Mouse (Mus musculus) left cerebral cortex, postnatal 25 days (tissue): Measurements from ENCODE around the gene Eif4ebp2. TPM values are rescaled to one million over a fixed set of nuclear protein-coding genes. Genes with fewer than 3 reads are reported as not detected.
"Not testable (repeated sequence)": the region's sequence is repeated elsewhere in the genome, so short reads cannot be mapped to it uniquely, and the experiment has no call there.

Experiments
- DNase-seq, 2 experiments: peaks; one replicate each; pipeline ENCODE4 v3.0.0; 2022; ENCODE audit warnings: low spot score in 2 of 2, mixed read lengths in 1 of 2
- intact Hi-C: fragments of 180-260 bp; cut with DNase I; formaldehyde crosslinking; loops from one replicate; pipeline ENCODE4 v1.15.1; 2025
- total RNA-seq, 2 experiments: library from RNA; stranded (reverse); gene quantifications; 2 replicates each; pipeline ENCODE4 v1.2.3; 2021

Eif4ebp2 gene
- total RNA-seq, 2 experiments from 2014 or later, result 47.7 to 51.4 TPM

DNA sequence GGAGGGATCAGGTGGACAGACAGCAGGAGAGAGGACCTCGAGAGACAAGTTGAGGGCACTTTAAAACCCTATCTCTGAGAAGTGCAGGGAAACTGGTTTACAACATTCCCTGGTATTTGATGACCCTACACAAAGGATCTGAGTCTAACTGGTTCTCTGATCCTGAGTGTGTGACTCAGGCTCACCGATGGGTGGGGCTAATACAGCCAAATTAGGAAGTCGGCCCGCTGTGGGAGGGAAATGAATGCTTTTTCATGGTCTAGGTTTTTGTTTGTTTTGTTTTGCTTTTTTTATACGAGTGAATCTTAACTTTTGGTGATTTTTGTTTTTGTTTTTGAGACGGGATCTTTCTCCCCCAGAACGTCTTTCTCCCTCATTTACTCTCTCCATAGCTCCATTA is 16.4 kb upstream of the Eif4ebp2 start:
- intact Hi-C loops, result no loop called here
- no peak for DNase-seq

DNA sequence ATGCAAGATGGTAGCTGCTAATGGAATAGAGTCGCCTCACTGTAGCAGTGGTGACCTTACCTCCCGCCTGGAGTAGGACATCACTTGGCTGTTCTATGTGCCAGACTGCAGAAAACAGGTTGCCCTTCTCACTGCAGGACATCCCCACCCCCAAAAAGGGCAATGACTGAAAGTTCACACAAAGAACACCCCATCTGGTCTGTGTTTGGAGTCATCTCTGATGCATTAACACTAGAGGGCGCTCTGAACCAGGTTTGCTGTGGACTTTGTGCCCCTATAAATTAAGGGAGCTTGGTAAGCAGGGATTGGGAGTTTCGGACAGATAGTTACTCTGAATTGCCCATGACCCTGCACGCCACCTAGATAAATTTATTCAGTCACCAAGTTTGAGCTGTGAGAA is 14.4 kb upstream of the Eif4ebp2 start:
- no peak for DNase-seq
- intact Hi-C loops, result no loop called here

DNA sequence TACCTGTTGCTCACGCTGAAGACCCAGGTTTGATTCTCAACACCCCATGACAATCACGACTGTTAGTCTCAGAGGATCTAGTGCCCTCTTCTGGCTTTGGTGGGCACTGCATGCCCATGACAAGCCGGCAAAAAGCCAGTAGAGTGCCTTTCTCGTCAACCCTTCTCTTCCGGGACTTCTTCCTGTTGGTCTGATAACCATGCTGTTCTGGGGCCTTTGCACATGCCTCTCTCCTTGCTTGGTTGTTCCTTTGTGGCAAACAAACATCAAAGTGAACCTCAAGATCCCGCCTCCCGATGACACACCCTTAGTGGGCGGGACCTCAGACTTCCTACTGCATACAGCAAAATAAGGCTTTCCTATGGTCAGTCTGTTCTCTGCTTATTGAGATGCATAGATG is 13.8 kb upstream of the Eif4ebp2 start:
- intact Hi-C loops, result no loop called here
- DNase-seq, result no peak

DNA sequence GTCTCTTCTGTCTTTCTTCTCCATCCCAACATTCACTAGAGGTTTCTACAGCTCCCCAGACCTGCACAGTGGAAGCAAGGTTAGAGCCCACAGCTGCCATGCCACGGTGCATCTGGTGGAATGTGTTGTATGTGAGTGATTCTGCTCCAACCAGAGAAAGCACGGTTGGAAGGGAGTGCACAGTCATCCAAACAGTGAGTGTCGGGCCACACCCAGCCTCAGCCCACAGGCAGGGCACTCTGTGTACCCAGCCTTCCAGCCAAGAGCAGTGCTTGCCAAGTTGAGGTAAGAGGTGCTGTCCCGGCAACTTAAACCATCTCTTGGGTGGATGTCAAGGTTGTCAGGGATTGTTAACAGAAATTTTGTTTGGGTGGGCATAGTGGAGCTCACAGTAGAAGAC is 12.5 kb upstream of the Eif4ebp2 start:
- intact Hi-C loops, result no loop called here
- DNase-seq, result no peak

DNA sequence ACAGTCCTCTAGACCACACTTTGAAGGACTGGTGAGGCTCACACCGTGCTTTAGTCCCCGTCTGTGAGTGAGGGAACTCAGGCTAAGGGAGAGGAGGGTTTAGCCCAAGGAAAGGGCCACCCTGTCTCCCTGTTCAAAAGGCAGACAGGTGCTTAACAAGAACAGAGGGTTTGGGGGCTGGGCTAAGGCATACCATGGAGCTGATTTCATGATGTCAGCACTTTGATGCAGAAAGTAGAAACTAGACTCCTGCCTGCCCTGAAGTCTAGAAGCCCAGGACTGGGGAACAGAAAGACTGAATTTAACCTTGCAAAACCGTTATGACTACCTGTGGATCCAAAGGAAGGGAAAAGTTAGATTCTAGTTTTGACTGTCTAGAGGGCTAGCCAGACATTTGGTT is 4.7 kb upstream of the Eif4ebp2 start:
- intact Hi-C loops, result no loop called here
- DNase-seq, result no peak

DNA sequence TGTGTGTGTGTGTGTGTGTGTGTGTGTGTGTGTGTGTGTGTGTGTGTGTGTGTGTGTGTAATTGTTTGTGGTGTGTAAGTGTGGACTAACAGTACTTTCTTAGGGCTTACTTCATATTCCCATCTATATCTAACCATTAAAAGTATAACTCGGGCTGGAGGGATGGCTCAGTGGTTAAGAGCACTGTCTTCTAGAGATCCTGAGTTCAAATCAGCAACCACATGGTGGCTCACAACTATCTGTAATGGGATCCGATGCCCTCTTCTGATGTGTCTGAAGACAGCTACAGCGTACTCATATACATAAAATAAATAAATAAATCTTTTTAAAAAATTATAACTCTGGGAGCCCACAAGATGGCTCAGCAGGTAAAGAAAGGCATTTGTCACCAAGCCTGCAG is 710 bp upstream of the Eif4ebp2 start:
- DNase-seq, intact Hi-C loops: not testable (repeated sequence)

DNA sequence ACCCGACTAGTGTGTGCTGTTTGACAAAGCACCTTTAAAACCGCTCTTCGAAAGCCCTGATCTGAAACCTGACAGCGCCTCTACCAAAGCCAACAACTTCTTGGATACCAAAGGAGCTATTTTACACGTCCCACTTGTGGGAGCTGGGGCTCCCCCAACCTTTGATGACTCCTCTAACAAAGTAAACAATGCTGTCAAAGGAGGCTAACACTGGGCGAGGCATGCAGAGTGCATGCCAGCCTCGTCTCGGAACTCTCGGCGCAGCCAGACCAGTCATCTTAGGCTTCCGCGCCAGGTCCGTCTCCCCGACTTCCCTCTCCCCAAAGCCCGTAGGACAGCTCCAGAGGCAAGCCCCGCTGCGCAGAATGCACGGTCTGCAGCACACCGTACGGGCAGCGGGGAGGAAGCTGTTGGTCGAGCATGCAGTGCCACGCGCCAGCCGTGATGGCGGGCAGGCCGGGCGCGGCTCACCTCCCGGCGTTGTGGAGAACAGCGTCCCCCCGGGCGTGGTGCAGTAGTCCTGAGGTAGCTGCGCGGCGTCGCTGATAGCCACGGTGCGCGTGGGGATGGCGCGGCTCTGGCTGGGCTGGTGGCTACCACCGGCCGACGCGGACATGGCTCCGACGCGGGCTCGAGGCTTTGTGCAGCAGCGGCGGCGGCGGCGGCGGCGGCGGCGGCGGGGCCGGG is 387 bp downstream of the Eif4ebp2 start:
- intact Hi-C loops, result no loop called here
- peak; percentile 24 to 54 for DNase-seq

DNA sequence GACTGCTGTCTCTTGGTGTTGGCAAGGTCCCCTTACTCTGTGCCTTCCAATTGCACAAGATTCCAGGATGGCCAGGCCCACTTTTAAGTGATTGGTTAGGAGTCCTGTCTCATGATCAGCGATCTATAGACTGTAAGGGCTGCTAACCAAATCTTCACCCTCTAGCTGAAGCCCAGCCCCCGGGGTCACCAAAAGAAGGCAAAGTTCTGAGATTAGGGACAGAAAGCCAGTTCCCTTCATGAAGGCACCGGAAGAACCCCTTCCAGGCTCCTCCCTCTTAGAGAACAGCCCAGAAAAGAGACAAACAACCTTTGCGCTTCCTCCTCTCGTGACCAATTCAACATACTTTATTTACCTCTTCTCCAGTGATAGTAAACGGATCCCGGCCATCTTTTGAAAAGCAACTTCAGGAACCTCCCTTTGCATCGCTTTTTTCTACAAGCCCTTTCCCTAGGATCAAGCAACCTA is 964 bp downstream of the Eif4ebp2 start:
- peak in 1 of 2 experiments; percentile 8 for DNase-seq
- intact Hi-C loops, result no loop called here

DNA sequence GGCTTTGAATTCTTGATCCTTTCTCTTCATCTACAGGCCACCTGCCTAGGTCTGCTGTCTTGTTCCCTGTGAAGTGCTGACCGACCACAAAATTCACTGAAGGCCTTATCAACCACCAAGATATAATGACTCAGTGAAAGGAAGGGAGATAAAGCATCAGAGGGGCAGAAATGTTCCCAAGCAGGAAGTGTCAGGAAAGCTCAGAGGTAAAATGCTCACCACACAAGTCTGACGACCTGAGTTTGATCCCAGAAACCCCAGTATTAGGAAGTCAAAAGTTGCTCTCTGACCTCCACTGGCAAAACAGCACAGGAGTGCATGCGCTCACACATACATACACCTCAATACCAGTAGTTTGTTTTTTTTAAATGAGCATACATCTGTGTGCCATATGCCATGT is 3.6 kb downstream of the Eif4ebp2 start:
- intact Hi-C loops, result no loop called here
- no peak for DNase-seq

DNA sequence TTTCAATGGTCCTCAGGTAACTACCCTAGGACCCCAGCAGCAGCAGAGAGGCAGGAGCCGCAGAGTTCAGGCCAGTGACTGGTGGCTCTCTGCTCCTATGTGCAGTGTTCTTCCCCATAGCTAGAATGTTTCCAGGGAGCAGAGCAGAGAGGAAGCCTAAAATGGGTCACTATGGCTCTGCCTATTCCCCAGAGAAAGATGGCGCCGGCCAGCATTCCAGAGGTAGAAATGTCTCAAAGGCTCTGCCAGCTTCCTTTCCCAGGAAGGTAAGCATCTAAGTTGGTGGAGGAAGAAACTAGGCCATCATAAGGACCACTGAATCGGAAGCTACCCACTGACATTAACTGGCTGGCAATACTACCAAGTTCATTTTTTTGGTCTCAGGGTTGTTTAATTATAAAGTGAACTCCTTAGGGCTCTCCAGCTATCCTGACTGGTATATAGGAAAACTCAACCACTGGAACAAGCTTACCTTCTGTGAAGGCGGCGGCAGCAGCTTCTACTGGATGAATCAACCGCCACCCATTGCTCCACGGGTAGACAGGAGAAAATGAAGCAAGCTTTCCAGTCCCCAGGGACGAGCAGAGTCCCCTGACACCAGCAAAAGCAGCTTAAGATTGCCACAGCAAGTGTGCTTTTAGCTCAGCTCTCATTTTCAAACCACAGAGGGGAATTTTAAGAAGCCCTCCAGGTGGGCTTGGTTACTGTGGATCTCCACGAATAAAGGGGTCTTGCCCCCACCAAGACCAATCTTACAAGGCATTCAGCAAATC is 4.7 kb downstream of the Eif4ebp2 start:
- DNase-seq, result no peak
- intact Hi-C loops, result no loop called here

DNA sequence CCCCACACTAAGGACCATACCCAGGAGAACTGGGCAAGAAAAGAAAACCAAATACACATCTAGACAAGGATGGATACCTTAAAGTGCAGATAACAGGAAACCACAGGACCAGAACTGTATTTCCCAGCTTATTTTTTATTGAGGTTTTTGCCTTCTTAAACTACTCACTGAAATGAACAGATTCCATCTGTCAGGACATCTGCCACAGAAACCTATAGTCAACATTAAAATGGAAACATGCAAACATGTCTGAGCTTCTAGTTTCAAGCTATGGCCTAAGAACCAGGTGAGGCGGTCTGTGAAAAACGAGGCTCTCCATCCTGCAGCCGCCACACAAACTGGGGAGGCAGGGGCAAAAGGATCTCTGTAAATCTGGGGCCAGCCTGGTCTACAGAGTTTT is 7.4 kb downstream of the Eif4ebp2 start:
- DNase-seq, result peak in 1 of 2 experiments; percentile 72
- intact Hi-C loops, result no loop called here

DNA sequence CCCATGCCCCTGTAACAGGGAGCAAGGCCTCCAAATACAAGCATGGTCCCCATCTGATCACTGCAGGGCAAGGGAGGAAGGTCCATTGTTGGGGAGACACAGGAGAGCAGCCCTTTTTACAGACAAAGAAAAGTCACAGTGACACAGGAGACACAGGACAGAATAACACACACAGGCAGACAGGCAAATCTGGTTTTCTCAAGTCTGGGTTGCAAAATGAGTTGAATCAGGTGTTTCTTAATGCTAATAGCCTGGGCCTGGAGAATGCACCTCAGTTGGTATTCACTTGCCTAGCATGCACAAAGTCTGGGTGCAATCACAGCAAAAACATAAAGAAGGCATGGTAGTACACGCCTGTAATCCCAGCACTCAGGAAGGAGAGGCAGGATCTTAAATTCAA is 8.6 kb downstream of the Eif4ebp2 start:
- DNase-seq, result no peak
- intact Hi-C loops, result no loop called here

DNA sequence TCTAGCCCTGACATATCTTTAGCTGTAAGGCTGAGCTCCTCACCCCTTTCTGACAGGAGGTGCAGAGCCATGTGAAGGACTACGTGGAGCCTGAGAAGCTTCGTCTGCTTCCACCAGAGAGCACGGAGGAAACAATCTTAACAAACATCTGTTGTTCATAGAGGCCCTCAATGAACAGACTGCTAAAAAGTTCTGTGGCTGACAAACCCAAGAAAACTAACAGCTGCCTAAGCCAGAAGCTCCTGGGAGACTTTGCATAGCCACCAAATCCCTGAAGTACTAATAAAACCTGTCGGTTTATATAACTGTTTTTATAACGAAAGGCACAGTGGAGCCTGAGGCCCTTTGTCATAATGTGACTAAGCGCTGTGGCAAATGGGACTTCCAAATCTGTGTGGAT is 9.0 kb downstream of the Eif4ebp2 start:
- intact Hi-C loops, result no loop called here
- no peak for DNase-seq

DNA sequence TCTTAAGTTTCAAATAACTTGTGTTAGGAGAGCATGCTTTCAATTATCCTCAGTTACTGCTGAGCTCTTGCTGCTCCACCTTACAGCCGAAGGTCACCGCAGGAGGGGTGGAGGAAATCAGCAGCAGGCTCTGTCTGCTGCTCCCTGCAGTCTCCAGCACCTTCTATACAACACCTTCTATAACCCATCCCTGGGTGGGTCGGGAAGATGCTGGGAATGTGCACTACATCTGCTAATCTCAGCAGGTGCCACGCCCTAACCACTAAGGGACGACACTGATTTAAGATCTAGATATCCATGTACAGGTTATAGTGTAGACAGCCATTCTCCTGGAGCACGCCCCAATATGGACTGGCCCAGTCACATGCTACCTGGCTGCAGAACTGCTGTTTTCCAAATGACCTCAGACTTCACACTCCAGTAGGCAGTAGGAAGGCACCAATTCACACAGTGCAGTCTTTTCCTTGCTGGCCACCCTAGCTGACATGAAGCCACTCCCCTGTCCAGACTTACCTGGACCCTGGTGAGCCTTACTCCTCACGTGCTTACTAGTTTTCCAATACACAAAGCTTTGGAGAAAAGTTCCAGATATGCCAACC is 12.2 kb downstream of the Eif4ebp2 start:
- intact Hi-C loops, result no loop called here
- no peak for DNase-seq

DNA sequence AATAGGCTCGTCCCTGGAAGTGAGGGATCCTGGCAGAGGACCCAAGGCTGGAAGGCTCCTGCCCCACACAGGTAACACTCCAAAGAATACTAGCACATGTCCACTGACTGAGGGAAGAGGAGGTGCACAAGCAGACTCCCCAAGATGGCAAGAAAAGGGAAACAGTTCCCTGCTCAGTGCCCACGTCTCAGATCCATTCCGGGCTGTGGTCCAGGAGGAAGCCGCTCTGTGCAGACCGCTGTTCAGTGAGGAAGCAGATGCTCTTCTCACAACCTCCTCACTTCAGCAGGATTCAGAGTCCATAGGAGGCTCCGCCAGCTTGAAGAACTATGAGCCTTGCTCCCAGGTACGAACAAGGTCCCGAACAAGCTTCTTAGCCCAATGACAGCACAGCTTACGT is 21.1 kb downstream of the Eif4ebp2 start:
- intact Hi-C loops, result no loop called here
- DNase-seq, result peak; percentile 52 to 94

DNA sequence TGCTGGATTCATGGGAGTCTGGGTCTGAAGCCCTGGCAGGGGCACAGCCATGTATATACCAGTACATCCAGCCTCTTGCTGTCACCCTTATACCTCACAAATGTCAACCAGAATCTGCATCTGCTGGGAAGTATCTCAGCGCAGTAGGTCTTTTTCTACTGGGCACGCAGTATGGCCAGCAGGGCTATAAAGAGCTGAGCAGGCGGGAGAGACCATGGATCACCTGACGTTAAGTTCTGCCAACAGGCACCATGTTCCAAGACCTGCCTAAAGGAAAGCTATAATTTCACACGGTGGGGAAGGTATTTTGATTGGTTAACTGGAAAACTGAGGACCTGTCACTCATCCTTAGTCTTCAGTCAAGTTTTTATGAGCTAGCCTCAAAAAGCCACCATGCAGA is 23.4 kb downstream of the Eif4ebp2 start:
- no peak for DNase-seq
- intact Hi-C loops, result no loop called here

DNA sequence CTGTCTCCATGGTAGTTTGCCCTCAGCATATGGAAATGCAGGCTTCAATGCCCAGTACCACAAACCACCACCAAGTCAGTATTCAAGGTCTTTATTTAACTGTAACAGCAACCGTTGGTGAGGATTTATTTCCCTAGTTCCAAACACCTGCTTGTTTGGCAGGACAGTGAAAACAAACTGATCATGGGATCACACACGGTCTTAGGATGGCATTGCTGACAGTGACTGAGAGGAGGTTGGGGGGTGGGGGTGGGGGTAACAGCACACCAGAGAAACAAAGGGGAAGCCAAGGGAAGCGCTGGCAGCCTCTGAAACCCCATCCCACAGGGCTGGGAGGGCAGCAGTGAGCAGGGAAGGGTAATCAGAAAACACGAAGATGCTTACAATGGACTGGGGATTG is 24.0 kb downstream of the Eif4ebp2 start:
- no peak for DNase-seq

DNA sequence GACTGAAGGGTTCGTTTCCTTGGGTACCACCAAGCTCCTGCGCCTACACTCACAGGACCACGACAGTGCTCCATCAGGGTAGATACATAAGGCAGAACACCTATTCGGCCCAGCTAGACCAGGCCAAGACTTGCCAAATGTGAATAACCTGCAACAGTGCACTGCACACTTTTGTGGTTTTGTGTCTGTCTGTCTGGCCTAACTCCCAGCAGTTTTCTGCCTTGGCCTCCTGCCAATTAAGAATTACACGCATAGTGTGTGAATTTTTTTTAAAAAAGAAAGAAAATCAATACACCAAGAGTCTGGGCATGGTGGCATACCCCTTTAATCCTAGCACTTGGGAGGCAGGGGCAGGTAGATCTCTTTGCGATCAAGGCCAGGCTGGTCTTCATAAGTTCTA is 24.5 kb downstream of the Eif4ebp2 start:
- intact Hi-C loops, result no loop called here
- DNase-seq, result no peak

More for the DNA sequence above, 24.0 kb downstream of the Eif4ebp2 start:
- intact Hi-C loops, result no loop called here

DNA sequence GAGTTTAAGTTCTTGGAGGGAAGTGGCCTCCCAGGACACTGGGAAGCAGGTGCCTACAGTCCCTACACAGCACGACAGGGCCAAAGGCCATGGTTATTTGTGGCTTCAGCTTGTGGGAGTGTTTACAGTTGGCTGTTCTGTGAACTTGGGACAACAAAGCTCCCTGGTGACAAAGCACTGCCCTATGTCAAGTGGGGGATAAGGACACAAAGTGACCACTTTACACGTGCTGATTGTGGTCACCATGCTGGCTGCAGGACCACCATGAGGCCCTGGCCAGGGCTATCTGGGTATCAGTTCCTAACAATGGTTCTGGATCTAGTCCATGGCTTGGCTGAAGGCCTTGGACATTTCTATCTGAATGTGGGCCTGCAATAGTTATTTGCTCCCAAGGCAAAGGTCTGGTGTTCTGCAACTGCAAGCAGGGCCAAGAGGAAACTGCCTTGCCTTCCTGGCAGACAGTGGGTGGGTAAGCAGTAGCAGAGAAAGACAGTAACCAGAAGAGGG is 26.2 kb downstream of the Eif4ebp2 start:
- intact Hi-C loops, result no loop called here
- DNase-seq, result no peak

DNA sequence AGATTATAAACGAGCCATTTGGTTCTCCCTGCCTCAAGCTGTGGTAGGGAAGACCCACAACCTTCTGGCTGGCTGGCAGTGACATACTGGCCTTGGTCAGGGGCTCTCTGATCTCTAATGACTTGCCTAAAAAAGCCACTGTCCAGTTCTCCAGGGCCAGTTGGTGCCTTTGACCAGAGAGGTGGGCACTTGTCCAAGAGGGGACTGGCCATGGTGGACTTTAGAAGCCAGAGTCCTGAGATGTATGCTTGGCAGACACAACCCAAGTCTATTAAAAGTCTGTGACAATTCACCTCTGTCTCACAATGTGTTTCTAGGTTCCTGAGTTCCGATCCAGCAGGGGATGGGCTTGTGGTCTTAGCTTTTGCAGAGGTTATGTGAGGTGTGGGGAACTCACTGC is 27.4 kb downstream of the Eif4ebp2 start:
- intact Hi-C loops, result no loop called here
- no peak for DNase-seq

DNA sequence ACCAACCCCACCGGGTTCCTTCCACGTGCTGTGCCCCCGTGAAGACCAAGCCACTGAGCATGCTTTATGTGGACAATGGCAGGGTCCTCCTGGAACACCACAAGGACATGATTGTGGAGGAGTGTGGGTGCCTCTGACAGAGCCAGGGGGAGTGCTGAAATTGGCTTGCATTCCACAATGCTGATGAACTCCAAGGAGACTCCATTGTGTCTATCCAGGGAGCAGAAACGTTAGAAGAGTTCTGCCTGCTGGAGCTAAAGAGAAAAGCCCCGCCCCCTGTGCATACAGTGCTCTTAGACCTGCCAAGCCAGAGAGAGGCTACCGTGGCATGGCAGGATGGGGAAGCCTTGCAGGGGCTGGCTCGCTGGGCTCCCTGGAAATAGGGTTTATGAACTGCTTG is 28.0 kb downstream of the Eif4ebp2 start:
- intact Hi-C loops, result no loop called here
- DNase-seq, result peak in 1 of 2 experiments; percentile 16
